ENCODE assay signal across 22 mouse cellular contexts in the genomic region with DNA sequence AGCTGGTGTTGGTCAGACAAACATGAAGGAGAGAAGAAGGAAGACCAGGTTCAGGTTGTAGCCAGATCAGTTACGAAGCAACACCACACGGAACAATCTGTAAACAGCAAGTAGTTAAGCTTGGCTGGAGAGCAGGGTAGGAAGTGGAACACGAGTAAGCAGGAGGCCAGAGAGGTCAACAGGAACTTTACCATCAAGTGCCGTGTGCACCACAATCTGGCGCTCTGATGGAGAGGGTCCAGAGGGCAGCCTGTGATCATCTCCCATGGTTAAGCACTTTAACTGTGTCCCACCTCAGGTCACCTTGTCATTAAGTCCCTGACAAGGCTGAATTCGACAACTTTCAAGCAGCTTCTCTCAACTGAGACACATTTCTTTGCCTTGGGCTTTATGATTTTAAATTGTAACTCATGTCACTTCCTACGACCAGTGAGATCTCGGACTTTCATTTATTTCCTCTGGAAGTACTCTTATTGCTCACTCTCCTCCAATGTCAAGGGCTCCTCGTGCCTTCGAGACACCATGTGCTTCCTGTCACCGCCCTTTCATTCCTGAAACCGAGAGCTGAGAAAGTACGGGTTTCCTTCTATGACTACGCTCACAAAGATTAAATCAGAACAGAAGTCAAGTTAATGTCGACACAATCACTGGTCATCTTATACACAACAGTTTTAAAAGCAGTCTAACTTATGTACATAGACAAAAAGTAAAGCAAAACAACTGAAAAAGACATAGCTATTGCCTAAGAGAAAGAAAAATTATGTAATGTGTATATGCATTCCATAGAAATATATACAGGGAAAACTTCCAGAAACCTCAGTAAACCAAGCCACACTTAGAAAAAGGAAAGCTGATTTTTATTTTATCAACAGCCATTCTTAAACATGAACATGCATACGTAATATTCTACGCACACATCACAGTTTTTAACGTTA. TPM values are rescaled to one million over a fixed set of nuclear protein-coding genes. Genes with fewer than 3 reads are reported as not detected.
DNase-seq lines count a peak whose midpoint lies in the region; ATAC-seq and TF ChIP-seq lines count a peak whose summit lies in the region.
"Had no signal": no experiment of that assay in that cellular context is flagged by ENCODE, and none has a peak within 500 bp of the region (broad histone marks: within the 10 kb centered on the region; RNA-seq: fewer than 3 reads in every experiment).

No protein-coding gene starts in this region.

- peaks cover 14% of the 10 kb centered on the region; the same call in 1 of the 2 replicates for H3K36me3 ChIP-seq in kidney, postnatal 0 days (ENCODE audit: insufficient read depth, low read length)
- H3K36me3 ChIP-seq in lung, postnatal 0 days (ENCODE audit: insufficient read depth, low read length), result peaks cover 6% of the 10 kb centered on the region; the same call in 1 of the 2 replicates
- H3K36me3 ChIP-seq in forebrain, embryonic 16.5 days (ENCODE audit: control insufficient read depth, insufficient read depth), result peaks cover 11% of the 10 kb centered on the region; the same call in 1 of the 2 replicates

- no peak overlapping the region for H3K9ac ChIP-seq in kidney, postnatal 0 days (ENCODE audit: low read depth, low read length)
- no peak overlapping the region for H3K9ac ChIP-seq in lung, postnatal 0 days (replicated peaks; ENCODE audit: low read depth)
- no peak overlapping the region for H3K9ac ChIP-seq in forebrain, embryonic 16.5 days (replicated peaks; ENCODE audit: low read depth, low read length)
- H3K9ac ChIP-seq: embryonic facial prominence, embryonic 13.5 days; forebrain, embryonic 13.5 days; heart, embryonic 12.5 days; hindbrain, embryonic 14.5 days had no signal

- peak; percentile 43 for ATAC-seq in kidney, postnatal 0 days (replicated peaks; ENCODE audit: low FRiP score, low read depth)
- ATAC-seq in lung, postnatal 0 days, result peak; percentile 41; the same call in 1 of the 2 replicates
- no peak for ATAC-seq in forebrain, embryonic 16.5 days
- ATAC-seq: CD4-positive, CD25-positive, alpha-beta regulatory T cell, adult 4 months; forebrain, embryonic 13.5 days had no signal

- no peak for TF ChIP-seq CTCF in kidney, postnatal 0 days (IDR thresholded peaks at IDR 0.05; ENCODE audit: low read depth)
- no peak for TF ChIP-seq CTCF in lung, postnatal 0 days (IDR thresholded peaks at IDR 0.05)

- no peaks in the 10 kb centered on the region for H3K27me3 ChIP-seq in kidney, postnatal 0 days (ENCODE audit: insufficient read depth, low read length)
- no peaks in the 10 kb centered on the region for H3K27me3 ChIP-seq in lung, postnatal 0 days (replicated peaks; ENCODE audit: insufficient read depth, low read length)
- H3K27me3 ChIP-seq in forebrain, embryonic 16.5 days (replicated peaks; ENCODE audit: control insufficient read depth, insufficient read depth, low read length), result no peaks in the 10 kb centered on the region
- H3K27me3 ChIP-seq: embryonic facial prominence, embryonic 13.5 days; forebrain, embryonic 13.5 days; heart, embryonic 12.5 days had no signal

- no peak for TF ChIP-seq EP300 in lung, postnatal 0 days (IDR thresholded peaks at IDR 0.05)

- no peak overlapping the region for H3K4me2 ChIP-seq in kidney, postnatal 0 days (ENCODE audit: low read length)
- H3K4me2 ChIP-seq in lung, postnatal 0 days (replicated peaks; ENCODE audit: low read depth, low read length), result no peak overlapping the region
- no peak overlapping the region for H3K4me2 ChIP-seq in forebrain, embryonic 16.5 days (ENCODE audit: low read length)
- H3K4me2 ChIP-seq: embryonic facial prominence, embryonic 13.5 days; forebrain, embryonic 13.5 days; heart, embryonic 12.5 days; hindbrain, embryonic 14.5 days had no signal

- DNase-seq in cerebellum, adult 9-10 months, result peak; percentile 1
- DNase-seq in cerebellum, adult 8-10 months, result no peak
- no peak for DNase-seq in kidney, postnatal 0 days (ENCODE audit: low spot score)
- no peak for DNase-seq in kidney, postnatal 25 days
- peak; percentile 44 for DNase-seq in lung, postnatal 0 days (ENCODE audit: low spot score)
- DNase-seq in lung, postnatal 36 days, result no peak
- DNase-seq: adrenal gland, postnatal 10 days; B cell, adult 2 months; cerebellum, adult 11 months; cerebellum, adult 9-11 months; cerebellum, postnatal 36 days; gastrocnemius, adult 2 months; gastrocnemius, postnatal 25 days had no signal

- H3K9me3 ChIP-seq in kidney, postnatal 0 days (replicated peaks; ENCODE audit: low read length), result no peaks in the 10 kb centered on the region
- H3K9me3 ChIP-seq in lung, postnatal 0 days (ENCODE audit: low read length), result no peaks in the 10 kb centered on the region
- H3K9me3 ChIP-seq in forebrain, embryonic 16.5 days (ENCODE audit: control insufficient read depth, low read length), result no peaks in the 10 kb centered on the region
- H3K9me3 ChIP-seq: embryonic facial prominence, embryonic 13.5 days; forebrain, embryonic 13.5 days; heart, embryonic 12.5 days; hindbrain, embryonic 10.5 days had no signal

- no peak overlapping the region for H3K27ac ChIP-seq in kidney, postnatal 0 days
- no peak overlapping the region for H3K27ac ChIP-seq in lung, postnatal 0 days (ENCODE audit: low read length)
- H3K27ac ChIP-seq in forebrain, embryonic 16.5 days (ENCODE audit: low read length), result no peak overlapping the region
- H3K27ac ChIP-seq: embryonic facial prominence, embryonic 13.5 days; forebrain, embryonic 13.5 days; gastrocnemius, adult 2 months; hindbrain, embryonic 10.5 days; hindbrain, embryonic 14.5 days had no signal

- no peak overlapping the region for H3K4me3 ChIP-seq in kidney, postnatal 0 days (replicated peaks; ENCODE audit: low read depth, low read length)
- H3K4me3 ChIP-seq in lung, postnatal 0 days (ENCODE audit: low read depth, low read length), result no peak overlapping the region
- no peak overlapping the region for H3K4me3 ChIP-seq in forebrain, embryonic 16.5 days (replicated peaks; ENCODE audit: low read length)
- H3K4me3 ChIP-seq: embryonic facial prominence, embryonic 13.5 days; forebrain, embryonic 13.5 days; gastrocnemius, adult 2 months; heart, embryonic 12.5 days; hindbrain, embryonic 10.5 days had no signal

- H3K4me1 ChIP-seq in kidney, postnatal 0 days (replicated peaks; ENCODE audit: insufficient read depth, low read length), result no peaks in the 10 kb centered on the region
- H3K4me1 ChIP-seq in lung, postnatal 0 days (ENCODE audit: insufficient read depth, low read depth, low read length), result no peaks in the 10 kb centered on the region
- no peaks in the 10 kb centered on the region for H3K4me1 ChIP-seq in forebrain, embryonic 16.5 days (replicated peaks; ENCODE audit: control insufficient read depth, insufficient read depth, low read length)
- H3K4me1 ChIP-seq: embryonic facial prominence, embryonic 13.5 days; forebrain, embryonic 13.5 days; hindbrain, embryonic 10.5 days had no signal

- WGBS in kidney, postnatal 0 days, result 58% methylated on average over 18 of the region's 18 CpGs
- WGBS in lung, postnatal 0 days, result 62% methylated on average over 18 of the region's 18 CpGs
- WGBS in forebrain, embryonic 16.5 days, result 95% methylated on average over 18 of the region's 18 CpGs

RNA-seq across cellular contexts. Expression of a gene that starts 18.3 kb away (rescaled TPM):
- 0.59 and 0.68 TPM in 2 replicates for polyA plus RNA-seq in kidney, postnatal 0 days (2015; fragmentation: Nextera tagmentation; extraction: Ambion mirVana)
- polyA plus RNA-seq in lung, postnatal 0 days (2015; fragmentation: Nextera tagmentation; extraction: Ambion mirVana), result 0.12 TPM in 1 of 2 replicates, not detected in the other
- not detected in 2 replicates for polyA plus RNA-seq in forebrain, embryonic 16.5 days (2015; fragmentation: Nextera tagmentation; extraction: Ambion mirVana)
- polyA plus RNA-seq: brain, embryonic 14.5 days; CD4-positive, CD25-positive, alpha-beta regulatory T cell, adult 4 months; forebrain, embryonic 13.5 days; heart, embryonic 12.5 days; hindbrain, embryonic 10.5 days; hindbrain, embryonic 14.5 days had no signal

RNA-seq across cellular contexts. Expression of a gene that starts 52.0 kb away (rescaled TPM):
- 10.3 and 12.7 TPM in 2 replicates for polyA plus RNA-seq in kidney, postnatal 0 days (2015; fragmentation: Nextera tagmentation; extraction: Ambion mirVana)
- 0.11 TPM in 1 of 2 replicates, not detected in the other for polyA plus RNA-seq in lung, postnatal 0 days (2015; fragmentation: Nextera tagmentation; extraction: Ambion mirVana)
- not detected in 2 replicates for polyA plus RNA-seq in forebrain, embryonic 16.5 days (2015; fragmentation: Nextera tagmentation; extraction: Ambion mirVana)
- polyA plus RNA-seq: brain, embryonic 14.5 days; embryonic facial prominence, embryonic 13.5 days; forebrain, embryonic 13.5 days; heart, embryonic 12.5 days; heart, embryonic 16.5 days; hindbrain, embryonic 10.5 days; hindbrain, embryonic 14.5 days had no signal

Comparison
In these comparisons a context has a peak if more than half of its experiments do, and no peak if none do; other contexts are left out.
1. DNase-seq: peak in cerebellum, adult 9-10 months (single experiment) and lung, postnatal 0 days (single experiment); none in cerebellum, adult 8-10 months (single experiment), kidney, postnatal 0 days (single experiment), kidney, postnatal 25 days (0 of 2) and lung, postnatal 36 days (single experiment).
2. RNA of a gene that starts 52.0 kb away (polyA plus RNA-seq): 10.3 to 12.7 TPM in kidney, postnatal 0 days; 0.11 TPM in lung, postnatal 0 days and not detected in forebrain, embryonic 16.5 days; every median in the first group is over 10 times any median in the second.